Mouse (Mus musculus): Measurements from ENCODE around the gene Lrp2bp. TPM values are rescaled to one million over a fixed set of nuclear protein-coding genes. Genes with fewer than 3 reads are reported as not detected.

The Lrp2bp gene
- 0.48 and 0.65 TPM in 2 replicates for polyA plus RNA-seq (2015; fragmentation: Nextera tagmentation; extraction: Ambion mirVana)

- ATAC-seq (ENCODE audit: low FRiP score), result 0 out of 2 replicates have a peak, but pooled peaks have one; percentile 1
Measured at GRCm38 (mm10) chr8:45999138-45999783, at the start of gene Lrp2bp. Gene Lrp2bp (plus strand): TSS chr8:45999303.

GRCm38 (mm10) chr8:45950622-45951021 lies 48.5 kb upstream of the Lrp2bp start:
- Histone ChIP-seq H3K4me3 (no peak overlapping the region), H3K27ac (no peak overlapping the region)

More at GRCm38 (mm10) chr8:45999138-45999783, at the start of gene Lrp2bp:
- peak within 1 kb of the TSS; percentile 78 for H3K4me2 ChIP-seq
- H3K27me3 ChIP-seq, result no peaks in the 10 kb centered on the region
- H3K9ac ChIP-seq, result peak within 1 kb of the TSS; percentile 90
- 3% methylated on average over 22 of the region's 22 CpGs for WGBS
- peaks cover 21% of the 10 kb centered on the region for H3K36me3 ChIP-seq
- H3K4me3 ChIP-seq, result peak within 1 kb of the TSS; percentile 50
- no peaks in the 10 kb centered on the region for H3K9me3 ChIP-seq
- H3K27ac ChIP-seq, result peak within 1 kb of the TSS; percentile 99
- H3K4me1 ChIP-seq (replicated peaks), result peaks cover 7% of the 10 kb centered on the region; the same call in 1 of the 2 replicates

GRCm38 (mm10) chr8:45970894-45971293 lies 28.2 kb upstream of the Lrp2bp start:
- Histone ChIP-seq H3K4me1 (replicated peaks) (peaks cover 9% of the 10 kb centered on the region), H3K9me3 (peaks cover 5% of the 10 kb centered on the region; the same call in 1 of the 2 replicates), H3K4me2 (no peak overlapping the region), H3K27me3 (no peaks in the 10 kb centered on the region), H3K9ac (no peak overlapping the region), H3K4me3 (no peak overlapping the region), H3K36me3 (peaks cover 5% of the 10 kb centered on the region; the same call in 1 of the 2 replicates), H3K27ac (no peak overlapping the region)
- 97% methylated on average over 12 of the region's 12 CpGs for WGBS
- no peak for ATAC-seq (ENCODE audit: low FRiP score)

More at GRCm38 (mm10) chr8:45950622-45951021, 48.5 kb upstream of the Lrp2bp start:
- H3K4me1 ChIP-seq (replicated peaks), result no peaks in the 10 kb centered on the region
- H3K4me2 ChIP-seq, result no peak overlapping the region
- ATAC-seq (ENCODE audit: low FRiP score), result no peak
- H3K36me3 ChIP-seq, result no peaks in the 10 kb centered on the region
- WGBS, result 61% methylated on average over 2 of the region's 2 CpGs
- no peaks in the 10 kb centered on the region for H3K27me3 ChIP-seq
- no peak overlapping the region for H3K9ac ChIP-seq
- no peaks in the 10 kb centered on the region for H3K9me3 ChIP-seq

GRCm38 (mm10) chr8:45973988-45974505 lies 25.1 kb upstream of the Lrp2bp start:
- 0 out of 2 replicates have a peak overlapping the region, but pooled peaks have one; percentile 67 for H3K4me2 ChIP-seq
- H3K4me1 ChIP-seq (replicated peaks), result peaks cover 14% of the 10 kb centered on the region
- H3K36me3 ChIP-seq, result peaks cover 15% of the 10 kb centered on the region
- WGBS, result 75% methylated on average over 8 of the region's 8 CpGs
- H3K27ac ChIP-seq, result no peak overlapping the region
- peaks cover 5% of the 10 kb centered on the region; the same call in 1 of the 2 replicates for H3K9me3 ChIP-seq
- H3K9ac ChIP-seq, result peak overlapping the region; percentile 76; the same call in 1 of the 2 replicates
- ATAC-seq (ENCODE audit: low FRiP score), result no peak
- H3K4me3 ChIP-seq, result 0 out of 2 replicates have a peak overlapping the region, but pooled peaks have one; percentile 65
- H3K27me3 ChIP-seq, result no peaks in the 10 kb centered on the region

GRCm38 (mm10) chr8:45975126-45975836 lies 23.8 kb upstream of the Lrp2bp start, which contains the start of the genes 1700029J07Rik and Ufsp2:
Gene 1700029J07Rik (minus strand): TSS chr8:45975252.
Gene Ufsp2 (plus strand): TSS chr8:45975528.
- Histone ChIP-seq H3K9ac (peak within 1 kb of the TSS; percentile 77), H3K27ac (peak within 1 kb of the TSS; percentile 88), H3K9me3 (peaks cover 5% of the 10 kb centered on the region; the same call in 1 of the 2 replicates), H3K4me3 (peak within 1 kb of the TSS; percentile 65), H3K27me3 (no peaks in the 10 kb centered on the region), H3K4me2 (peak within 1 kb of the TSS; percentile 67), H3K36me3 (peaks cover 18% of the 10 kb centered on the region), H3K4me1 (replicated peaks) (peaks cover 14% of the 10 kb centered on the region)
- peak; percentile 99 for ATAC-seq (ENCODE audit: low FRiP score)
- WGBS, result 1% methylated on average over 57 of the region's 57 CpGs

- no peak overlapping the region for H3K27ac ChIP-seq
- WGBS, result 84% methylated on average over 11 of the region's 11 CpGs
- H3K4me3 ChIP-seq, result peak overlapping the region; percentile 65
- H3K36me3 ChIP-seq, result peaks cover 19% of the 10 kb centered on the region
- H3K9me3 ChIP-seq, result peaks cover under 1% of the 10 kb centered on the region; the same call in 1 of the 2 replicates
- H3K4me2 ChIP-seq, result peak overlapping the region; percentile 67
- ATAC-seq (ENCODE audit: low FRiP score), result peak; percentile 9
- no peaks in the 10 kb centered on the region for H3K27me3 ChIP-seq
- H3K9ac ChIP-seq, result peak overlapping the region; percentile 77
- peaks cover 14% of the 10 kb centered on the region for H3K4me1 ChIP-seq (replicated peaks)
Measured at GRCm38 (mm10) chr8:45975837-45976468, 23.1 kb upstream of the Lrp2bp start.

GRCm38 (mm10) chr8:45986665-45987064 lies 12.4 kb upstream of the Lrp2bp start:
- no peak for ATAC-seq (ENCODE audit: low FRiP score)
- Histone ChIP-seq H3K4me2 (no peak overlapping the region), H3K4me3 (no peak overlapping the region), H3K9ac (no peak overlapping the region), H3K36me3 (peaks cover 35% of the 10 kb centered on the region), H3K9me3 (no peaks in the 10 kb centered on the region), H3K4me1 (replicated peaks) (no peaks in the 10 kb centered on the region), H3K27me3 (no peaks in the 10 kb centered on the region), H3K27ac (no peak overlapping the region)
- 85% methylated on average over 3 of the region's 3 CpGs for WGBS

- no peak overlapping the region for H3K9ac ChIP-seq
- H3K27me3 ChIP-seq, result no peaks in the 10 kb centered on the region
- H3K9me3 ChIP-seq, result no peaks in the 10 kb centered on the region
- no peaks in the 10 kb centered on the region for H3K4me1 ChIP-seq (replicated peaks)
- no peak for ATAC-seq (ENCODE audit: low FRiP score)
- H3K4me2 ChIP-seq, result no peak overlapping the region
- H3K27ac ChIP-seq, result no peak overlapping the region
- no peak overlapping the region for H3K4me3 ChIP-seq
- H3K36me3 ChIP-seq, result peaks cover 22% of the 10 kb centered on the region
- WGBS, result 61% methylated on average over 2 of the region's 2 CpGs
Measured at GRCm38 (mm10) chr8:45988189-45988588, 10.9 kb upstream of the Lrp2bp start.

GRCm38 (mm10) chr8:45990631-45991310 lies 8.3 kb upstream of the Lrp2bp start:
- H3K9ac ChIP-seq, result no peak overlapping the region
- no peaks in the 10 kb centered on the region for H3K9me3 ChIP-seq
- H3K4me1 ChIP-seq (replicated peaks), result no peaks in the 10 kb centered on the region
- no peak overlapping the region for H3K4me2 ChIP-seq
- H3K4me3 ChIP-seq, result no peak overlapping the region
- no peaks in the 10 kb centered on the region for H3K27me3 ChIP-seq
- H3K36me3 ChIP-seq, result peaks cover 24% of the 10 kb centered on the region
- WGBS, result 95% methylated on average over 4 of the region's 4 CpGs
- no peak for ATAC-seq (ENCODE audit: low FRiP score)
- H3K27ac ChIP-seq, result no peak overlapping the region

GRCm38 (mm10) chr8:45994111-45994510 lies 5.0 kb upstream of the Lrp2bp start:
- H3K9me3 ChIP-seq, result no peaks in the 10 kb centered on the region
- H3K9ac ChIP-seq, result no peak overlapping the region
- H3K36me3 ChIP-seq, result peaks cover 29% of the 10 kb centered on the region
- WGBS, result 93% methylated on average over 2 of the region's 2 CpGs
- H3K4me1 ChIP-seq (replicated peaks), result peaks cover 2% of the 10 kb centered on the region; the same call in 1 of the 2 replicates
- no peak overlapping the region for H3K4me2 ChIP-seq
- ATAC-seq (ENCODE audit: low FRiP score), result no peak
- no peak overlapping the region for H3K27ac ChIP-seq
- H3K27me3 ChIP-seq, result no peaks in the 10 kb centered on the region
- no peak overlapping the region for H3K4me3 ChIP-seq

GRCm38 (mm10) chr8:45995576-45995975 lies 3.5 kb upstream of the Lrp2bp start:
- Histone ChIP-seq H3K4me1 (replicated peaks) (peaks cover 7% of the 10 kb centered on the region; the same call in 1 of the 2 replicates), H3K9me3 (no peaks in the 10 kb centered on the region), H3K27me3 (no peaks in the 10 kb centered on the region), H3K36me3 (peaks cover 29% of the 10 kb centered on the region), H3K4me2 (no peak overlapping the region), H3K4me3 (no peak overlapping the region), H3K27ac (no peak overlapping the region), H3K9ac (no peak overlapping the region)
- no peak for ATAC-seq (ENCODE audit: low FRiP score)
- 88% methylated on average over 3 of the region's 3 CpGs for WGBS

Measured in hindbrain, embryonic 13.5 days (tissue).